Mouse (Mus musculus) adrenal gland, postnatal 10 days (tissue): ENCODE results near the gene E330034G19Rik. TPM values are rescaled to one million over a fixed set of nuclear protein-coding genes. Genes with fewer than 3 reads are reported as not detected.

Experiments used
- DNase-seq: peaks from one replicate; pipeline ENCODE4 v3.0.0; 2021; ENCODE audit warnings: mixed read lengths
- long read RNA-seq, 2 experiments: library from polyadenylated mRNA; stranded (forward); transcript quantifications; one replicate each; pipeline ENCODE4 v2.0.0; 2021
- total RNA-seq, 2 experiments: library from RNA; stranded (reverse); gene quantifications; 2 replicates each; pipeline ENCODE4 v1.2.3; 2021

Gene E330034G19Rik
- not detected for total RNA-seq
- long read RNA-seq, experiment 1: 0 reads
- long read RNA-seq, experiment 2, partial matches to known transcripts: 0 of 1 reads
- long read RNA-seq, experiment 2, other reads (novel, unspliced or antisense): 1 of 1 reads

GRCm38 (mm10) chr14:24292914-24293313 is at the start of gene E330034G19Rik:
TSS of gene E330034G19Rik (plus strand) at chr14:24293214.
- no peak for DNase-seq

- peak; percentile 50 for DNase-seq
These were observed 48.5 kb upstream of the E330034G19Rik start for GRCm38 (mm10) chr14:24244330-24245176.

- peak; percentile 84 for DNase-seq
These were observed 47.6 kb upstream of the E330034G19Rik start, which contains the start of gene Dlg5 for GRCm38 (mm10) chr14:24245177-24246081. TSS of gene Dlg5 (minus strand) at chr14:24245920.

GRCm38 (mm10) chr14:24249926-24250325 is 43.1 kb upstream of the E330034G19Rik start:
- DNase-seq: no peak

- peak; percentile 49 for DNase-seq
These were observed 41.7 kb upstream of the E330034G19Rik start for GRCm38 (mm10) chr14:24251326-24251725.

GRCm38 (mm10) chr14:24253611-24254202 is 39.3 kb upstream of the E330034G19Rik start:
- DNase-seq: peak; percentile 34

- DNase-seq: no peak
These were observed 37.1 kb upstream of the E330034G19Rik start for GRCm38 (mm10) chr14:24255956-24256355.

- DNase-seq: no peak
These were observed 32.6 kb upstream of the E330034G19Rik start for GRCm38 (mm10) chr14:24260391-24260790.

- no peak for DNase-seq
These were observed 30.6 kb upstream of the E330034G19Rik start for GRCm38 (mm10) chr14:24262382-24262781.

GRCm38 (mm10) chr14:24262915-24263314 is 30.1 kb upstream of the E330034G19Rik start:
- no peak for DNase-seq

- no peak for DNase-seq
These were observed 23.4 kb upstream of the E330034G19Rik start for GRCm38 (mm10) chr14:24269571-24269970.

GRCm38 (mm10) chr14:24273575-24273974 is 19.4 kb upstream of the E330034G19Rik start:
- peak; percentile 24 for DNase-seq

GRCm38 (mm10) chr14:24275534-24275933 is 17.5 kb upstream of the E330034G19Rik start:
- no peak for DNase-seq

- no peak for DNase-seq
These were observed 11.7 kb upstream of the E330034G19Rik start for GRCm38 (mm10) chr14:24281278-24281677.

GRCm38 (mm10) chr14:24282276-24282675 is 10.7 kb upstream of the E330034G19Rik start:
- DNase-seq: no peak

GRCm38 (mm10) chr14:24286136-24286535 is 6.9 kb upstream of the E330034G19Rik start:
- DNase-seq: no peak

- DNase-seq: no peak
These were observed 2.3 kb upstream of the E330034G19Rik start for GRCm38 (mm10) chr14:24290726-24291125.

GRCm38 (mm10) chr14:24293631-24294030 is 617 bp downstream of the E330034G19Rik start:
- DNase-seq: no peak

- DNase-seq: peak; percentile 10
These were observed 9.1 kb downstream of the E330034G19Rik start for GRCm38 (mm10) chr14:24302126-24302525.

- DNase-seq: no peak
These were observed 13.7 kb downstream of the E330034G19Rik start for GRCm38 (mm10) chr14:24306667-24307066.

GRCm38 (mm10) chr14:24307146-24307545 is 14.1 kb downstream of the E330034G19Rik start:
- DNase-seq: no peak

- DNase-seq: peak; percentile 80
These were observed 18.1 kb downstream of the E330034G19Rik start for GRCm38 (mm10) chr14:24311110-24311509.
